Mouse (Mus musculus) left cerebral cortex, postnatal 10 days (tissue): ENCODE measurements around the gene 1700092M07Rik. TPM values are rescaled to one million over a fixed set of nuclear protein-coding genes. Genes with fewer than 3 reads are reported as not detected.
"Not testable (repeated sequence)": the region's sequence is repeated elsewhere in the genome, so short reads cannot be mapped to it uniquely, and the experiment has no call there.

Experiments used
- DNase-seq, 2 experiments: peaks; one replicate each; pipeline ENCODE4 v3.0.0; 2021 to 2022; ENCODE audit warnings: low spot score in 2 of 2, mixed read lengths in 1 of 2; ENCODE audit errors: extremely low spot score in 1 of 2
- intact Hi-C: fragments of 180-260 bp; cut with DNase I; formaldehyde crosslinking; loops from one replicate; pipeline ENCODE4 v1.15.1; 2025
- total RNA-seq, 2 experiments: library from RNA; stranded (reverse); gene quantifications; 2 replicates each; pipeline ENCODE4 v1.2.3; 2021

The 1700092M07Rik gene
- total RNA-seq, 2 experiments from 2014 or later = 1.3 to 2.2 TPM

GRCm38 (mm10) chr19:8714653-8715481 lies 25.7 kb upstream of the 1700092M07Rik start:
- intact Hi-C loops = no loop called here
- DNase-seq = no peak

- no peak for DNase-seq
- intact Hi-C loops = no loop called here
Observed at GRCm38 (mm10) chr19:8715868-8716766, 24.4 kb upstream of the 1700092M07Rik start.

- intact Hi-C loops = no loop called here
- no peak for DNase-seq
Observed at GRCm38 (mm10) chr19:8716767-8717475, 23.6 kb upstream of the 1700092M07Rik start.

GRCm38 (mm10) chr19:8718357-8718756 lies 22.2 kb upstream of the 1700092M07Rik start:
- DNase-seq = peak in 1 of 2 experiments; percentile 54
- intact Hi-C loops = no loop called here

GRCm38 (mm10) chr19:8719037-8719436 lies 21.5 kb upstream of the 1700092M07Rik start:
- intact Hi-C loops = not testable (repeated sequence)

GRCm38 (mm10) chr19:8721378-8721777 lies 19.1 kb upstream of the 1700092M07Rik start:
- intact Hi-C loops = no loop called here
- no peak for DNase-seq

More at GRCm38 (mm10) chr19:8719037-8719436, 21.5 kb upstream of the 1700092M07Rik start:
- DNase-seq = not testable (repeated sequence)

- intact Hi-C loops = no loop called here
- DNase-seq = no peak
Observed at GRCm38 (mm10) chr19:8722021-8722420, 18.5 kb upstream of the 1700092M07Rik start.

GRCm38 (mm10) chr19:8722559-8722906 lies 18.0 kb upstream of the 1700092M07Rik start:
- DNase-seq = no peak
- intact Hi-C loops = no loop called here

GRCm38 (mm10) chr19:8722907-8723573 lies 17.5 kb upstream of the 1700092M07Rik start, which contains the start of gene Slc3a2:
Gene Slc3a2, minus strand, starts transcription at chr19:8723369.
- DNase-seq = peak; percentile 95 to 97
- intact Hi-C loops = no loop called here

GRCm38 (mm10) chr19:8723574-8724346 lies 16.8 kb upstream of the 1700092M07Rik start:
- DNase-seq = no peak
- intact Hi-C loops = no loop called here

- no peak for DNase-seq
- intact Hi-C loops = no loop called here
Observed at GRCm38 (mm10) chr19:8724392-8724791, 16.1 kb upstream of the 1700092M07Rik start.

- intact Hi-C loops = no loop called here
Observed at GRCm38 (mm10) chr19:8725081-8725613, 15.4 kb upstream of the 1700092M07Rik start.

GRCm38 (mm10) chr19:8726609-8727390 lies 13.7 kb upstream of the 1700092M07Rik start:
- intact Hi-C loops = no loop called here
- no peak for DNase-seq

More at GRCm38 (mm10) chr19:8725081-8725613, 15.4 kb upstream of the 1700092M07Rik start:
- no peak for DNase-seq

- intact Hi-C loops = no loop called here
- DNase-seq = no peak
Observed at GRCm38 (mm10) chr19:8727495-8728114, 12.9 kb upstream of the 1700092M07Rik start.

- DNase-seq, intact Hi-C loops: not testable (repeated sequence)
Observed at GRCm38 (mm10) chr19:8728335-8729099, 12.0 kb upstream of the 1700092M07Rik start.

- DNase-seq = no peak
- intact Hi-C loops = no loop called here
Observed at GRCm38 (mm10) chr19:8734334-8734733, 6.2 kb upstream of the 1700092M07Rik start.
